Mouse (Mus musculus) heart, postnatal 0 days (tissue): Measurements from ENCODE around the gene Nisch. TPM values are rescaled to one million over a fixed set of nuclear protein-coding genes. Genes with fewer than 3 reads are reported as not detected.
A peak's percentile ranks its signal among the peaks of the same experiment; 100 is the strongest.

Experiments used
- ATAC-seq: fragments of 200-750 bp; cut with Nextera tagmentation; 2 replicates; pipeline ENCODE4 v1.8.0; 2017; ENCODE audit warnings: low read depth, moderate number of reproducible peaks, moderate library complexity; ENCODE audit not compliant: insufficient read depth
- DNase-seq: peaks from one replicate; pipeline ENCODE4 v3.0.0-alpha.2; 2016; ENCODE audit warnings: low spot score
- H3K27ac ChIP-seq: fragments of 300-500 bp; sonication (generic); 2 replicates; pipeline ENCODE4 v1.5.1; 2014; ENCODE audit warnings: low read depth, mild to moderate bottlenecking
- H3K27me3 ChIP-seq: fragments of 300-500 bp; sonication (generic); 2 replicates; pipeline ENCODE4 v1.6.1; 2014; ENCODE audit warnings: low read length, mixed read lengths; ENCODE audit not compliant: control insufficient read depth, insufficient read depth
- H3K36me3 ChIP-seq: fragments of 300-500 bp; sonication (generic); replicated peaks from 2 replicates; pipeline ENCODE4 v1.6.1; 2014; ENCODE audit warnings: low read length, mixed read lengths; ENCODE audit not compliant: control insufficient read depth, insufficient read depth
- H3K4me1 ChIP-seq: fragments of 300-500 bp; sonication (generic); 2 replicates; pipeline ENCODE4 v1.6.1; 2014; ENCODE audit warnings: antibody characterized with exemption; ENCODE audit not compliant: control insufficient read depth, insufficient read depth
- H3K4me2 ChIP-seq: fragments of 300-500 bp; sonication (generic); 2 replicates; pipeline ENCODE4 v1.6.1; 2014; ENCODE audit warnings: low read depth, mild to moderate bottlenecking, low read length, moderate library complexity
- H3K4me3 ChIP-seq: fragments of 300-500 bp; sonication (generic); 2 replicates; pipeline ENCODE4 v1.5.1; 2014; ENCODE audit warnings: low read depth, low read length
- H3K9ac ChIP-seq: fragments of 300-500 bp; sonication (generic); replicated peaks from 2 replicates; pipeline ENCODE4 v1.6.1; 2014; ENCODE audit warnings: low read depth, low read length, mixed read lengths
- H3K9me3 ChIP-seq: fragments of 300-500 bp; sonication (generic); replicated peaks from 2 replicates; pipeline ENCODE4 v1.6.1; 2016; ENCODE audit warnings: low read length; ENCODE audit not compliant: control insufficient read depth
- CTCF ChIP-seq: IDR thresholded peaks from 2 replicates; pipeline ENCODE4 v1.5.1; 2016; ENCODE audit warnings: antibody characterized with exemption, control low read depth, low read depth
- EP300 ChIP-seq: IDR thresholded peaks from 2 replicates; pipeline ENCODE4 v1.6.1; 2016; ENCODE audit warnings: antibody characterized with exemption, low read depth
- WGBS: fragments of 180-500 bp; shearing (Covaris S2); extraction: QIAGEN DNeasy Blood & Tissue Kit; methylation state at CpG from one replicate; pipeline ENCODE4 v1.1.7; 2014; 5-methylcytosine and 5-hydroxymethylcytosine counted together
- polyA plus RNA-seq: library from polyadenylated mRNA; unstranded; fragments of >200 nt; fragmentation: Nextera tagmentation; extraction: Ambion mirVana; gene quantifications from 2 replicates; pipeline ENCODE4 v1.2.1, GENCODE M21; 2015
- total RNA-seq: library from RNA; depleted of rRNA; stranded (reverse); fragments of >200 nt; gene quantifications from 2 replicates; pipeline ENCODE4 v1.2.3, GENCODE M21; 2014; ENCODE audit warnings: low replicate concordance

Gene Nisch
- total and polyA plus RNA-seq, 2 experiments from 2014 or later: 171 to 338 TPM

DNA sequence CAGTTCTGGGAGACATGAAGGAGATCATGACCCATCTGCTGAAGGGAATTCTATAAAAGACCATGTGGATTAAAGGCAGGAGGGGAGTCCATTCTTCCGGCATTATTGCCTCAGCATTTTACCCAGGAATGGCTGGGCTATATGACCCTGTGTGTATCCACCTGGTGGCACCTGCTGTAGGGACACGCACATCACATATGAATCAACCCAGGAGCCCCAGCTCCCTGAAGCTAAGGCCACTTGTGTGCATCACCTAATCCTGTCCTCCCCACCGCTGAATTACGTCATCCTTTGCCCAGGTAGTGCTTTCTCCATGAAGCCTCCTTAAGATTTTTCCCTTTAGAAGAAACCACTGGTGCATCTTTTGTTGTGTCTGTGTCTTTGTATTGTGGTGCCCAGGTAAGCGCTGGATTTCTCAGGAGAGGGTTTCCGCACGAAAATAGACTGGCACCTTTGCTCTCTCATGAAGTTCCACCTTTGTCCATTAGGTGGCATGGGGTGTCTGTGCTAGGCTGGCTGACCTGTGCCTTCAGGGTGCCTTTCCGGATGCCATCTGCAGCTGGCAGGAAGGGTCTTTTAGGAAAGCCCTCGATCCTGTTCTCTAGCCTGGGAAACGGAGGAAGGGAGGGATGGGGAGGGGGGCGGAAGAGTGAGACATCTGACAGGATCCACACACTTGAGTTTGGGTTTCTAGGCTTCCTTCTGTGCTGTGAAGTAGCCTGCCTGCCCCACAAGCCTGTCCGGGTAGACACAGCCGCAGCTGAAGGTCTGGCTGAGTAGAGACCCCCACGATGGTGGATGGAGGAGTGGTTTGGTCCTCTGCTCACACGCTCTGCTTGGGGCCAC, 1.4 kb downstream of the Nisch start:
- H3K27ac ChIP-seq: peak overlapping the region; percentile 40; the same call in 1 of the 2 replicates
- no peak overlapping the region for H3K4me3 ChIP-seq
- no peak for TF ChIP-seq EP300
- peak; percentile 97 for TF ChIP-seq CTCF
- 28% methylated on average over 15 of the region's 15 CpGs for WGBS
- H3K4me1 ChIP-seq: peaks cover 19% of the 10 kb centered on the region
- ATAC-seq (peak; percentile 15), DNase-seq (no peak)
- H3K9me3 ChIP-seq: no peaks in the 10 kb centered on the region
- no peaks in the 10 kb centered on the region for H3K27me3 ChIP-seq
- no peak overlapping the region for H3K4me2 ChIP-seq
- 0 out of 2 replicates have a peak overlapping the region, but pooled peaks have one; percentile 23 for H3K9ac ChIP-seq
- peaks cover 16% of the 10 kb centered on the region for H3K36me3 ChIP-seq

DNA sequence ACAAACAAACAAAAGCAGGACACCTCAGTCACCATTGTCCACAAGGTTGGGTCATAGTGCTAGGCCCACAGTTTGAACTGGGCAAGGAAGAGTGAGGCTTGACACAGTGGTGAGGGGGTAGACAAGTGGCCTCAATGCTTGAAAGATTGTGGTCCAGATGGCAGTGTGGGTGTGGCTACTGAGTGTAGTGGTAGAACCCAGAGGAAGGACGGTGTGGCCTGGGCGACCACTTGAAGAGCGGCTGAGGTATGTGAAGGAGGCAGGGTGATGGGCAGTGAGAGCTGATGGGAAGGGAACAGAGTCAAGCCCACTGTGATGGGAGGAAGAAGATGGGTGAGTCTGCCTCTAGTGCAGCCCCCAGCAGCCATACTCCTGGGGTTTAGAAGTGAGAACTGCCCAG, 2.1 kb downstream of the Nisch start:
- Histone ChIP-seq H3K36me3 (peaks cover 22% of the 10 kb centered on the region), H3K9me3 (no peaks in the 10 kb centered on the region), H3K27ac (peak overlapping the region; percentile 77), H3K4me2 (no peak overlapping the region), H3K4me1 (peaks cover 19% of the 10 kb centered on the region), H3K4me3 (no peak overlapping the region), H3K27me3 (no peaks in the 10 kb centered on the region), H3K9ac (no peak overlapping the region)
- DNase-seq: no peak
- ATAC-seq: peak; percentile 24
- TF ChIP-seq CTCF (no peak), EP300 (no peak)
- 60% methylated on average over 3 of the region's 3 CpGs for WGBS

DNA sequence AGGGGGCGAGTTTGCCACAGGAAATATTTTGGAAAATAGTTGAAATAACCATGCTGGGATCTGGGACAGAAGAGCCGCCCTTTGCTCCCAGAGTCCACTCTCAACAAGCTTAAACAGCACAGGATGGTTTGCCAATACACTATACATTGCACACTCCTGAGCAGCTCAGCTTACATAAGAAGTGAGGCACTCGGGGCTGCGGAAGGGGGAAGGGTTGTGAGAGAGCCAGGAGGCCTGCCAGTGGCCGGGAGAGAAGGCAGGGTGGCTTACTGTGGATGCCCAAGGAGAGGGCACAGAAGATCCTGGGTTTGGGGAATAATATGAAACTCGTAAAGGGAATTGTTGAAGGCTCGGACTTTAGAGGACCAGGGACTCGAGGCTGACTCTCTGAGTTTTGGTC, 2.9 kb downstream of the Nisch start:
- Histone ChIP-seq H3K4me3 (no peak overlapping the region), H3K4me1 (peaks cover 19% of the 10 kb centered on the region), H3K9ac (no peak overlapping the region), H3K4me2 (no peak overlapping the region), H3K36me3 (peaks cover 22% of the 10 kb centered on the region), H3K27ac (peak overlapping the region; percentile 77), H3K27me3 (no peaks in the 10 kb centered on the region), H3K9me3 (no peaks in the 10 kb centered on the region)
- 33% methylated on average over 8 of the region's 8 CpGs for WGBS
- ATAC-seq: no peak
- TF ChIP-seq CTCF (no peak), EP300 (peak; percentile 78; the same call in 1 of the 2 replicates)
- DNase-seq: no peak

DNA sequence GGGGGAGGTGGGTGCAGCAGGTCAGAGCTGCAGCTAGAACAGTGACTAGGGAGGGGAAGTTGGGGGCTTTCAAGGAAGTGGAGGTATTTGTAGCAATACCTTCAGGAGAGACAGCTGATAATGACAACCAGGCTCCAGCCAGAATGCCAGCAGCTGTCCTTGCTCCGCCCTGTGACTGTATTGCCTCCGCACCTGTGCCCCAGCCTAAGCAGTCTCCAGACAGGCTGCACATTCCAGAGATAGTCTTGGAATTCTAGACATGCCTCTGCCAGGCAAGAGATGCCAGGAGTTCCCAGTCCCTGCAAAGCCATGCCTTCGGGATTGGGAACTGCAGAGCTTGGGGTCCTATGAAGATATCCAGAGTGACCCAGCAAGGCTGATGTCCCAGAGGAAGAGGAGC, 4.2 kb downstream of the Nisch start:
- Histone ChIP-seq H3K4me3 (no peak overlapping the region), H3K9me3 (no peaks in the 10 kb centered on the region), H3K9ac (peak overlapping the region; percentile 26), H3K27me3 (no peaks in the 10 kb centered on the region), H3K36me3 (peaks cover 22% of the 10 kb centered on the region), H3K4me2 (peak overlapping the region; percentile 87), H3K27ac (peak overlapping the region; percentile 77), H3K4me1 (peaks cover 20% of the 10 kb centered on the region)
- ATAC-seq (no peak), DNase-seq (no peak)
- TF ChIP-seq EP300: no peak
- no peak for TF ChIP-seq CTCF
- WGBS: 38% methylated on average over 3 of the region's 3 CpGs

DNA sequence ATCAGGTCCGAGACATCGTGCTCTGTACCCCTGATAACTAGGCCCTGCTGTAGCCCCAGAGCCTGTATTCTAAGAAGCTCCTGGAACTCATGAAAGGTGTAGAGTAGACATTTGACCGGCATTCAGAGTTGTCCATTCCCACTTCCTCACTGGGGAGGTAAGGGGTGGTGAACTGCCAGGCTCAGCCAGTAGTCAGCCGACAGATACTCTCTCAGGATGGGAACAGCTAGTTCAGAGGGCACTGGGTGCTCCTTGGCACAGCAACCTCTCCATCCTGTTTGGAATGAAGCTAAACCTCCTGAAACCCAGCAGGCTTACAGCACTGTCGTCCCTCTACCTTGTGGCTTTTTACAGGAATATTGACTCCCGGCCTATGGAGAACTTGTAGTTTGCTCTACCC, 4.9 kb downstream of the Nisch start:
- 53% methylated on average over 6 of the region's 6 CpGs for WGBS
- peak overlapping the region; percentile 76 for H3K4me3 ChIP-seq
- peak overlapping the region; percentile 87 for H3K4me2 ChIP-seq
- H3K9ac ChIP-seq: peak overlapping the region; percentile 26
- H3K36me3 ChIP-seq: peaks cover 22% of the 10 kb centered on the region
- no peaks in the 10 kb centered on the region for H3K9me3 ChIP-seq
- no peak for DNase-seq
- no peak for ATAC-seq
- H3K27ac ChIP-seq: peak overlapping the region; percentile 77
- H3K4me1 ChIP-seq: peaks cover 20% of the 10 kb centered on the region
- no peaks in the 10 kb centered on the region for H3K27me3 ChIP-seq
- TF ChIP-seq EP300 (peak; percentile 2; the same call in 1 of the 2 replicates), CTCF (no peak)
